Mouse (Mus musculus): ENCODE data around the gene Ring1. TPM values are rescaled to one million over a fixed set of nuclear protein-coding genes. Genes with fewer than 3 reads are reported as not detected.
A peak's percentile ranks its signal among the peaks of the same experiment; 100 is the strongest.

Gene Ring1
- polyA plus RNA-seq, 1 experiment from 2014 or later, result 10.7 TPM

DNA sequence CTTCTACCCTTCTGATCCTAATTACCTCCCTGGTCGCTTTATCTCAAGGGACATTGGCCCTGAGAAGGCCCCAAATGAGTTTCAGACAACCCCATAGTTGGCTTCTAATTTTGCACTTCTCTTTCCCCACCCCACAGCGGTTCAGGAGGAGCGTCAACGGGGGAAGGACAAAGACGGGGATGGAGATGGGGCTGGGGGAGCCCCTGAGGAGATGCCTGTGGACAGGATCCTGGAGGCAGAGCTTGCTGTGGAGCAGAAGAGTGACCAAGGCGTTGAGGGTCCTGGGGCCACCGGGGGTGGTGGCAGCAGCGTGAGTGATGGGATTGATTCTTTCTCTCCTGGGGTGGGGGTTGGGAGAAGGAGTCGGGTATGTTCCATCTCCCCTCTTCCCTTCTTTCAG lies 11.0 kb upstream of the Ring1 start:
- H3K4me2 ChIP-seq, result no peak overlapping the region
- no peak overlapping the region for H3K4me3 ChIP-seq
- no peak for ATAC-seq
- no peak overlapping the region for H3K9ac ChIP-seq
- H3K36me3 ChIP-seq, result peaks cover 52% of the 10 kb centered on the region
- H3K4me1 ChIP-seq, result peaks cover 50% of the 10 kb centered on the region
- 79% methylated on average over 9 of the region's 9 CpGs for WGBS (ENCODE audit: insufficient replicate concordance)
- no peak overlapping the region for H3K27ac ChIP-seq
- no peaks in the 10 kb centered on the region for H3K9me3 ChIP-seq (replicated peaks)
- peaks cover 30% of the 10 kb centered on the region for H3K27me3 ChIP-seq (replicated peaks)

DNA sequence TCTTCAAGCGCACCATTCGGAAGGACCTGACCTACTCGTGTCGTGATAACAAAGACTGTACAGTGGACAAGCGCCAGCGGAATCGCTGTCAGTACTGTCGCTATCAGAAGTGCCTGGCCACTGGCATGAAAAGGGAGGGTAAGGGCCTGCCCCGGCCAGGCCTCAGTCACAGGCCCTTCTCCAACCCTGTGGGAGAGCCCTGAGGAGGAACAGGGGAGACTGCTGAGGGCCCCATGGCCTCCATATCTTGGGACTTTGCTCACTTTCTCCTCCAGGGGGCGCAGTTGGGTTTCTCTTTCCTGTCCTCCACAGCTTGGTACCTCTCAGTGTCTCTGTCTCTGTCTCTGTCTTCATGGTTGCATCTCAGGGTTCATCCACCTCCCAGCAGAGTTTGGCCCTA lies 9.6 kb upstream of the Ring1 start:
- H3K4me1 ChIP-seq, result peaks cover 60% of the 10 kb centered on the region
- H3K9me3 ChIP-seq (replicated peaks), result no peaks in the 10 kb centered on the region
- peaks cover 15% of the 10 kb centered on the region for H3K27me3 ChIP-seq (replicated peaks)
- H3K27ac ChIP-seq, result no peak overlapping the region
- H3K4me2 ChIP-seq, result peak overlapping the region; percentile 88; the same call in 1 of the 2 replicates
- peaks cover 67% of the 10 kb centered on the region for H3K36me3 ChIP-seq
- H3K4me3 ChIP-seq, result no peak overlapping the region
- no peak overlapping the region for H3K9ac ChIP-seq
- WGBS (ENCODE audit: insufficient replicate concordance), result 69% methylated on average over 10 of the region's 10 CpGs
- ATAC-seq, result no peak

- H3K9me3 ChIP-seq (replicated peaks), result no peaks in the 10 kb centered on the region
- H3K27ac ChIP-seq, result peak overlapping the region; percentile 92
- 78% methylated on average over 9 of the region's 9 CpGs for WGBS (ENCODE audit: insufficient replicate concordance)
- H3K36me3 ChIP-seq, result peaks cover 73% of the 10 kb centered on the region
- peaks cover 60% of the 10 kb centered on the region for H3K4me1 ChIP-seq
- peak overlapping the region; percentile 97 for H3K9ac ChIP-seq
- no peak for ATAC-seq
- peaks cover 9% of the 10 kb centered on the region for H3K27me3 ChIP-seq (replicated peaks)
- peak overlapping the region; percentile 90 for H3K4me3 ChIP-seq
- peak overlapping the region; percentile 88 for H3K4me2 ChIP-seq
Observed at GRCm38 (mm10) chr17:34033441-34033840, 9.0 kb upstream of the Ring1 start.

DNA sequence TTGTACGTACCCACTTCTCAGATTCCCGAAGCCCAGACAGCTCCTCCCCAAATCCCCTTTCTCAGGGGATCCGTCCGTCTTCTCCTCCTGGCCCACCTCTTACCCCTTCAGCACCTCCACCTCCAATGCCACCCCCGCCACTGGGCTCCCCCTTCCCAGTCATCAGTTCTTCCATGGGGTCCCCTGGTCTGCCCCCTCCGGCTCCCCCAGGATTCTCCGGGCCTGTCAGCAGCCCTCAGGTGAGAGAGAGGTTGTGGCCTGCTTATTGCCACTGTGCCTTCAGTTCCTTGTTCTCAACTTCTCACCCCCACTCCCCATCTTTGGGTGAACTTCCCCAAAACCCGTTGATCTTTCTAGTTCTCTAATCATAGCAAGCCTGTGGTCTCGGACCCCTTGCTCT lies 8.3 kb upstream of the Ring1 start:
- H3K36me3 ChIP-seq, result peaks cover 71% of the 10 kb centered on the region
- ATAC-seq, result no peak
- H3K4me3 ChIP-seq, result peak overlapping the region; percentile 90
- H3K27ac ChIP-seq, result peak overlapping the region; percentile 92
- 21% methylated on average over 9 of the region's 9 CpGs for WGBS (ENCODE audit: insufficient replicate concordance)
- 0 out of 2 replicates have a peak, but pooled peaks cover 3% of the 10 kb centered on the region for H3K27me3 ChIP-seq (replicated peaks)
- H3K4me1 ChIP-seq, result peaks cover 60% of the 10 kb centered on the region
- H3K9ac ChIP-seq, result peak overlapping the region; percentile 97
- H3K9me3 ChIP-seq (replicated peaks), result no peaks in the 10 kb centered on the region
- peak overlapping the region; percentile 88 for H3K4me2 ChIP-seq

DNA sequence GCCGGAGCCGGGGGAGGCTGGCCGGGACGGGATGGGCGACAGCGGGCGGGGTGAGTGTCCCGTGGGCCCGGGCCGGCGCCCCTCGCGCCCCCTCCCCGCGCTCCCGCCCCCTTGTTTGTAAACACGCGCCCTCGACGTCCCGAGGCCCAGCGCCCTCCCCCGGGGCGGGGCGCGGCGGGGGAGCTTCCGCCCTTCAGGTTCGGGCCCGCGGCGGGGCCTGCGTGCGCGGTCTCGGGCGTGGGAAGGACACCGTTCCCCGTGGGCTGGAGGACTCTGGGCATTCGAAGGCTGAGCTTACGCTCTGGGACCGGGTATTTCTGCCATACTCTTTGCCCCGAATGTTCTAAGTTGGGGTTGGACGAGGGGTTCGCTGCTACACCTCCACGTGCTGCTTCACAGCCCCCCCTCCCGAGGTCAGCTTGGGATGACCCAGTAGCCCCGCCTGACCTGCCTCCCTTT lies 7.7 kb upstream of the Ring1 start:
- ATAC-seq, result peak; percentile 30; the same call in 1 of the 2 replicates
- Histone ChIP-seq H3K36me3 (peaks cover 65% of the 10 kb centered on the region), H3K27me3 (replicated peaks) (no peaks in the 10 kb centered on the region), H3K4me3 (peak overlapping the region; percentile 90), H3K27ac (peak overlapping the region; percentile 92), H3K4me2 (peak overlapping the region; percentile 88), H3K9me3 (replicated peaks) (no peaks in the 10 kb centered on the region), H3K9ac (peak overlapping the region; percentile 97), H3K4me1 (peaks cover 59% of the 10 kb centered on the region)
- WGBS (ENCODE audit: insufficient replicate concordance), result under 1% methylated on average over 39 of the region's 48 CpGs

DNA sequence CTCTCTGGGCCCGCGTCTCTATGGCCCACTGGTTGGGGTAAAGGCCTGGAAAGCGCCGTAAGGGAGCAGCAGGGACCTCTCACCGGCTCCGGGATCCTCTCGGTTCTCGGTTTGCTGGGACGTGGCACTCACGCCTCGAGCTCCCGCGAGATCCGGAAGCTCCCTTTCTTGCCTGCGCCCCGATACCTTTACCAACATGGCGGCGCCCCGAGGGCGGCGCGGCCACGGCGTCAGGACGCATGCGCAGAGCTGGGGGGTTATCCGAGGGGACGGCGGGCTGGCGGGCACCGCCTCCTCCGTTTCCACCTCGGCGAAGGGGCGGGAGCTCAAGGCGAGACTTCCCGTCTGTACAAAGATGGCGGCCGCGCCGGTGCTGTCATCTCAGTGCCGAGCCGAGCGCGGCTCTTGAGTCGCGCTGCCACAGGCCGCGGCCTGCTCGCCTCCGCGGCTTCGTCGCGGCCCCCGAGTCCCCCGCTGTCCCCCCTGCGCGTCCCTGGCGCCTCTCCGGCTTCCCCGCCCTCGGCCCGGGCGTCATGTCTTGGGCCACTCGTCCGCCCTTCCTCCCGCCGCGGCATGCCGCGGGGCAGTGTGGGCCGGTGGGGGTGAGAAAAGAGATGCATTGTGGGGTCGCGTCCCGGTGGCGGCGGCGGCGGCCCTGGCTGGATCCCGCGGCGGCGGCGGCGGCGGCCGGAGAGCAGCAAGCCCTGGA lies 7.1 kb upstream of the Ring1 start, which contains the start of the genes Slc39a7 and Rxrb:
Gene Slc39a7, minus strand, starts transcription at position 218 of the 709 bp plus-strand sequence.
Gene Rxrb, plus strand, starts transcription at position 348 of the 709 bp plus-strand sequence.
- Histone ChIP-seq H3K4me1 (peaks cover 63% of the 10 kb centered on the region), H3K9ac (peak within 1 kb of the TSS; percentile 97), H3K27ac (peak within 1 kb of the TSS; percentile 92), H3K9me3 (replicated peaks) (no peaks in the 10 kb centered on the region), H3K4me3 (peak within 1 kb of the TSS; percentile 90), H3K36me3 (peaks cover 59% of the 10 kb centered on the region), H3K4me2 (peak within 1 kb of the TSS; percentile 88), H3K27me3 (replicated peaks) (no peaks in the 10 kb centered on the region)
- peak; percentile 70 for ATAC-seq
- under 1% methylated on average over 81 of the region's 88 CpGs for WGBS (ENCODE audit: insufficient replicate concordance)

DNA sequence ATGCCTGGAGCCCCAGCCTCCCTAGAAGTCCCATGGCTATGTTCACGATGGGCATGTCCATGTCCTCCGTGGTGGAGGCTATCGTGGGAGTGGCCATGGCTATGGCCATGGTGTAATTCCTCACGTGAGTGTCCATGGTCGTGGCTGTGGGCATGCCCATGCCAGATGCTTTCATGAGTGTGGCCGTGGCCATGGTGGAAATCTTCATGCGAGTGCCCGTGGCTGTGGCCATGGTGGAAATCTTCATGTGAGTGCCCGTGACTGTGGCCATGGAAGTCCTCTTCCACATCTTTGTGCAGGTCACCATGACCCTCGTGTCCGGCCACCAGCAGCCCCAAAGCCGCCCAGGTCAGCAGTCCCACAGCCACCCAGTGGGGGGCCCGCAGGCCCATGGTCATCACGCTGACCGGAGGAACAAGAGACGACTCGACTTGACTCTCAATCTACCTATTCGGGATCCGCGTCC lies 6.4 kb upstream of the Ring1 start:
- Histone ChIP-seq H3K9me3 (replicated peaks) (no peaks in the 10 kb centered on the region), H3K27me3 (replicated peaks) (no peaks in the 10 kb centered on the region), H3K4me3 (peak overlapping the region; percentile 90), H3K36me3 (peaks cover 52% of the 10 kb centered on the region), H3K4me1 (peaks cover 68% of the 10 kb centered on the region), H3K4me2 (peak overlapping the region; percentile 88), H3K27ac (peak overlapping the region; percentile 92), H3K9ac (peak overlapping the region; percentile 97)
- ATAC-seq, result no peak
- WGBS (ENCODE audit: insufficient replicate concordance), result 4% methylated on average over 20 of the region's 20 CpGs

DNA sequence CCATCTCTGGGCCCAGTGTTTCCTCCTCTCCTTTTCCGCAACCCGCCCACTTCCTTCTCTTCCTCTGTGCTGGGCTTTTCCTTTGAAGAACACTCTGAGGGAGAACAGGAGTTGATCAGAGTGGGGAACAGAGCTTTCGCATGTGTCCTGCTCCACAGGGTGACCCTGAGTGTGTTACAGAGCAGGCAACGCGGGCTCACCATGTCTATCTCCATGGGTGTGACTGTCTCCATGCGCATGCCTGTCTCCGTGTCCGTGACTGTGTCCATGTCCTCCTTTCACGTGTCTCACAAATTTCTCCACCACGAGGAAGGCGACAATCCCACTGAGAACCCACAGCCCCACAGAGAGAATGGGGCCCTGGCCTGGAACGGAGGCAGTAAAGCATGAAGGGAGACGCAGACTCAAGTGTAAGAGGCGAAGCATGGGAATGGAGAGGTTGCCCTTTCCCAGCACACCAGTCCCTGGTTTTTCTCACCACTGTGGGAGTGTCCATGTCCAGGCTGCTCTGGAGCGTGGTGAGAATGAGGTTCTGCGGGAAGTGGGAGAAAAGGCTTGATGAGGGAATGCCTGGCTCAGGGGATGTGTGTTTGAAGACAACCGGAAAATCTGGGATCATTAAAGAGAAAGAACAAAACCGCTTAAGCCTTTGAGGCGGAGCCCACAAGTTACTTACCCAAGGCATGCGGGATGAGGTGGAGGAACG lies 5.6 kb upstream of the Ring1 start:
- H3K9me3 ChIP-seq (replicated peaks), result no peaks in the 10 kb centered on the region
- H3K4me1 ChIP-seq, result peaks cover 76% of the 10 kb centered on the region
- WGBS (ENCODE audit: insufficient replicate concordance), result 77% methylated on average over 21 of the region's 21 CpGs
- peak overlapping the region; percentile 90 for H3K4me3 ChIP-seq
- ATAC-seq, result no peak
- H3K27ac ChIP-seq, result peak overlapping the region; percentile 92
- H3K27me3 ChIP-seq (replicated peaks), result no peaks in the 10 kb centered on the region
- peak overlapping the region; percentile 97 for H3K9ac ChIP-seq
- peak overlapping the region; percentile 88 for H3K4me2 ChIP-seq
- peaks cover 43% of the 10 kb centered on the region for H3K36me3 ChIP-seq

GRCm38 (mm10) chr17:34029150-34029889 lies 4.8 kb upstream of the Ring1 start:
- peak overlapping the region; percentile 97 for H3K9ac ChIP-seq
- H3K4me2 ChIP-seq, result peak overlapping the region; percentile 88
- no peak for ATAC-seq
- no peaks in the 10 kb centered on the region for H3K27me3 ChIP-seq (replicated peaks)
- H3K9me3 ChIP-seq (replicated peaks), result no peaks in the 10 kb centered on the region
- peaks cover 36% of the 10 kb centered on the region for H3K36me3 ChIP-seq
- 75% methylated on average over 18 of the region's 18 CpGs for WGBS (ENCODE audit: insufficient replicate concordance)
- H3K4me3 ChIP-seq, result peak overlapping the region; percentile 90
- H3K4me1 ChIP-seq, result peaks cover 79% of the 10 kb centered on the region
- H3K27ac ChIP-seq, result 0 out of 2 replicates have a peak overlapping the region, but pooled peaks have one; percentile 52

GRCm38 (mm10) chr17:34028501-34029149 lies 4.1 kb upstream of the Ring1 start:
- no peak for ATAC-seq
- peaks cover 81% of the 10 kb centered on the region for H3K4me1 ChIP-seq

GRCm38 (mm10) chr17:34027656-34028223 lies 3.3 kb upstream of the Ring1 start, which contains the start of gene H2-Ke6:
H2-Ke6 (minus strand) TSS chr17:34028060.
- WGBS (ENCODE audit: insufficient replicate concordance), result under 1% methylated on average over 49 of the region's 49 CpGs
- peaks cover 30% of the 10 kb centered on the region for H3K36me3 ChIP-seq

More at GRCm38 (mm10) chr17:34028501-34029149, 4.1 kb upstream of the Ring1 start:
- Histone ChIP-seq H3K27me3 (replicated peaks) (no peaks in the 10 kb centered on the region), H3K4me3 (peak overlapping the region; percentile 73; the same call in 1 of the 2 replicates), H3K9ac (no peak overlapping the region), H3K36me3 (peaks cover 29% of the 10 kb centered on the region), H3K9me3 (replicated peaks) (no peaks in the 10 kb centered on the region), H3K4me2 (peak overlapping the region; percentile 99), H3K27ac (peak overlapping the region; percentile 52)
- WGBS (ENCODE audit: insufficient replicate concordance), result 78% methylated on average over 17 of the region's 17 CpGs

More at GRCm38 (mm10) chr17:34027656-34028223, 3.3 kb upstream of the Ring1 start, which contains the start of gene H2-Ke6:
- peak within 1 kb of the TSS; percentile 73 for H3K4me3 ChIP-seq
- peak within 1 kb of the TSS; percentile 86 for H3K27ac ChIP-seq
- peaks cover 76% of the 10 kb centered on the region for H3K4me1 ChIP-seq
- peak within 1 kb of the TSS; percentile 85 for H3K9ac ChIP-seq
- no peaks in the 10 kb centered on the region for H3K27me3 ChIP-seq (replicated peaks)
- peak within 1 kb of the TSS; percentile 99 for H3K4me2 ChIP-seq
- peak; percentile 84 for ATAC-seq
- no peaks in the 10 kb centered on the region for H3K9me3 ChIP-seq (replicated peaks)
